Mouse (Mus musculus) hindbrain, embryonic 15.5 days (tissue): ENCODE data around the gene Tex48. TPM values are rescaled to one million over a fixed set of nuclear protein-coding genes. Genes with fewer than 3 reads are reported as not detected.

Source experiments
- ATAC-seq: fragments of 200-750 bp; cut with Nextera tagmentation; 2 replicates; pipeline ENCODE4 v1.8.0; 2017; ENCODE audit warnings: low read depth, moderate number of reproducible peaks, moderate TSS enrichment; ENCODE audit not compliant: low FRiP score
- H3K27ac ChIP-seq: fragments of 300-500 bp; sonication (generic); replicated peaks from 2 replicates; pipeline ENCODE4 v1.5.1; 2015; ENCODE audit warnings: mild to moderate bottlenecking, inconsistent platforms
- H3K27me3 ChIP-seq: fragments of 300-500 bp; sonication (generic); 2 replicates; pipeline ENCODE4 v1.6.1; 2015; ENCODE audit warnings: control low read depth, inconsistent platforms
- H3K36me3 ChIP-seq: fragments of 300-500 bp; sonication (generic); 2 replicates; pipeline ENCODE4 v1.6.1; 2015; ENCODE audit warnings: control low read depth, inconsistent platforms
- H3K4me1 ChIP-seq: fragments of 300-500 bp; sonication (generic); replicated peaks from 2 replicates; pipeline ENCODE4 v1.6.1; 2015; ENCODE audit warnings: control low read depth, inconsistent platforms
- H3K4me2 ChIP-seq: fragments of 300-500 bp; sonication (generic); 2 replicates; pipeline ENCODE4 v1.6.1; 2015; ENCODE audit warnings: moderate library complexity, mild to moderate bottlenecking, inconsistent platforms
- H3K4me3 ChIP-seq: fragments of 300-500 bp; sonication (generic); 2 replicates; pipeline ENCODE4 v1.5.1; 2015; ENCODE audit warnings: mild to moderate bottlenecking, inconsistent platforms
- H3K9ac ChIP-seq: fragments of 300-500 bp; sonication (generic); 2 replicates; pipeline ENCODE4 v1.6.1; 2015; ENCODE audit warnings: inconsistent platforms
- H3K9me3 ChIP-seq: fragments of 300-500 bp; sonication (generic); 2 replicates; pipeline ENCODE4 v1.6.1; 2016; ENCODE audit warnings: control low read depth, inconsistent platforms
- WGBS: fragments of 180-500 bp; shearing (Covaris S2); methylation state at CpG from one replicate; pipeline ENCODE4 v1.1.7; 2015; 5-methylcytosine and 5-hydroxymethylcytosine counted together
- polyA plus RNA-seq: library from polyadenylated mRNA; unstranded; fragments of >200 nt; fragmentation: Nextera tagmentation; extraction: Ambion mirVana; gene quantifications from 2 replicates; pipeline ENCODE4 v1.2.1, GENCODE M21; 2015

Tex48 gene
- polyA plus RNA-seq, 1 experiment from 2014 or later: not detected

GRCm38 (mm10) chr4:63633181-63633580, 11.0 kb upstream of the Tex48 start:
- Histone ChIP-seq H3K9ac (no peak overlapping the region), H3K4me3 (no peak overlapping the region), H3K27me3 (no peaks in the 10 kb centered on the region), H3K4me1 (no peaks in the 10 kb centered on the region), H3K36me3 (no peaks in the 10 kb centered on the region), H3K4me2 (no peak overlapping the region), H3K27ac (no peak overlapping the region), H3K9me3 (no peaks in the 10 kb centered on the region)
- 91% methylated on average over 2 of the region's 2 CpGs for WGBS
- ATAC-seq: no peak

GRCm38 (mm10) chr4:63627111-63627510, 4.9 kb upstream of the Tex48 start:
- WGBS: 91% methylated on average over 8 of the region's 8 CpGs
- Histone ChIP-seq H3K9me3 (no peaks in the 10 kb centered on the region), H3K4me1 (no peaks in the 10 kb centered on the region), H3K27me3 (no peaks in the 10 kb centered on the region), H3K9ac (no peak overlapping the region), H3K36me3 (no peaks in the 10 kb centered on the region), H3K4me3 (no peak overlapping the region), H3K4me2 (no peak overlapping the region), H3K27ac (no peak overlapping the region)
- no peak for ATAC-seq

GRCm38 (mm10) chr4:63625563-63626080, 3.4 kb upstream of the Tex48 start:
- 76% methylated on average over 3 of the region's 3 CpGs for WGBS
- no peaks in the 10 kb centered on the region for H3K36me3 ChIP-seq
- H3K4me2 ChIP-seq: no peak overlapping the region
- no peaks in the 10 kb centered on the region for H3K4me1 ChIP-seq
- ATAC-seq: no peak
- no peak overlapping the region for H3K4me3 ChIP-seq
- no peaks in the 10 kb centered on the region for H3K27me3 ChIP-seq
- H3K9ac ChIP-seq: no peak overlapping the region
- no peaks in the 10 kb centered on the region for H3K9me3 ChIP-seq
- H3K27ac ChIP-seq: no peak overlapping the region

- Histone ChIP-seq H3K27me3 (no peaks in the 10 kb centered on the region), H3K4me2 (no peak overlapping the region), H3K36me3 (no peaks in the 10 kb centered on the region), H3K9ac (no peak overlapping the region), H3K27ac (no peak overlapping the region), H3K4me3 (no peak overlapping the region), H3K4me1 (no peaks in the 10 kb centered on the region), H3K9me3 (no peaks in the 10 kb centered on the region)
- WGBS: 91% methylated on average over 2 of the region's 2 CpGs
- no peak for ATAC-seq
Observed at GRCm38 (mm10) chr4:63621861-63622260, 367 bp downstream of the Tex48 start.

- ATAC-seq: no peak
- no peak overlapping the region for H3K4me3 ChIP-seq
- H3K27ac ChIP-seq: no peak overlapping the region
- no peak overlapping the region for H3K9ac ChIP-seq
- no peaks in the 10 kb centered on the region for H3K36me3 ChIP-seq
- H3K4me2 ChIP-seq: no peak overlapping the region
- no peaks in the 10 kb centered on the region for H3K9me3 ChIP-seq
- H3K27me3 ChIP-seq: no peaks in the 10 kb centered on the region
- WGBS: 78% methylated on average over 7 of the region's 7 CpGs
- H3K4me1 ChIP-seq: no peaks in the 10 kb centered on the region
Observed at GRCm38 (mm10) chr4:63608391-63608790, 13.8 kb downstream of the Tex48 start.

- Histone ChIP-seq H3K4me1 (no peaks in the 10 kb centered on the region), H3K9ac (no peak overlapping the region), H3K4me2 (no peak overlapping the region), H3K9me3 (no peaks in the 10 kb centered on the region), H3K36me3 (no peaks in the 10 kb centered on the region), H3K27me3 (no peaks in the 10 kb centered on the region), H3K4me3 (no peak overlapping the region), H3K27ac (no peak overlapping the region)
- no peak for ATAC-seq
- WGBS: 91% methylated on average over 1 of the region's 1 CpGs
Observed at GRCm38 (mm10) chr4:63605968-63606367, 16.3 kb downstream of the Tex48 start.

GRCm38 (mm10) chr4:63605545-63605944, 16.7 kb downstream of the Tex48 start:
- Histone ChIP-seq H3K9ac (no peak overlapping the region), H3K36me3 (no peaks in the 10 kb centered on the region), H3K27me3 (no peaks in the 10 kb centered on the region), H3K4me2 (no peak overlapping the region), H3K4me1 (no peaks in the 10 kb centered on the region), H3K9me3 (no peaks in the 10 kb centered on the region), H3K4me3 (no peak overlapping the region), H3K27ac (no peak overlapping the region)
- ATAC-seq: no peak
- WGBS: 93% methylated on average over 3 of the region's 3 CpGs

GRCm38 (mm10) chr4:63604945-63605344, 17.3 kb downstream of the Tex48 start, which contains the start of gene Gm11213:
Gene Gm11213 (minus strand): TSS chr4:63605261.
- Histone ChIP-seq H3K36me3 (no peaks in the 10 kb centered on the region), H3K27me3 (no peaks in the 10 kb centered on the region), H3K9ac (no peak within 1 kb of the TSS), H3K4me2 (no peak within 1 kb of the TSS), H3K4me3 (no peak within 1 kb of the TSS), H3K27ac (no peak within 1 kb of the TSS), H3K9me3 (no peaks in the 10 kb centered on the region), H3K4me1 (no peaks in the 10 kb centered on the region)
- WGBS: 71% methylated on average over 3 of the region's 3 CpGs
- no peak for ATAC-seq

- Histone ChIP-seq H3K36me3 (no peaks in the 10 kb centered on the region), H3K4me2 (no peak overlapping the region), H3K27ac (no peak overlapping the region), H3K4me1 (no peaks in the 10 kb centered on the region), H3K27me3 (no peaks in the 10 kb centered on the region), H3K4me3 (no peak overlapping the region), H3K9me3 (no peaks in the 10 kb centered on the region), H3K9ac (no peak overlapping the region)
- ATAC-seq: no peak
Observed at GRCm38 (mm10) chr4:63601263-63601662, 21.0 kb downstream of the Tex48 start.

- Histone ChIP-seq H3K9me3 (no peaks in the 10 kb centered on the region), H3K27me3 (no peaks in the 10 kb centered on the region), H3K36me3 (no peaks in the 10 kb centered on the region), H3K9ac (no peak overlapping the region), H3K27ac (no peak overlapping the region), H3K4me2 (no peak overlapping the region), H3K4me3 (no peak overlapping the region), H3K4me1 (no peaks in the 10 kb centered on the region)
- no peak for ATAC-seq
- 86% methylated on average over 6 of the region's 6 CpGs for WGBS
Observed at GRCm38 (mm10) chr4:63600786-63601185, 21.4 kb downstream of the Tex48 start.

GRCm38 (mm10) chr4:63596010-63596409, 26.2 kb downstream of the Tex48 start:
- Histone ChIP-seq H3K27ac (no peak overlapping the region), H3K27me3 (no peaks in the 10 kb centered on the region), H3K4me3 (no peak overlapping the region), H3K36me3 (no peaks in the 10 kb centered on the region), H3K9me3 (no peaks in the 10 kb centered on the region), H3K4me1 (no peaks in the 10 kb centered on the region), H3K4me2 (no peak overlapping the region), H3K9ac (no peak overlapping the region)
- ATAC-seq: no peak
- WGBS: 94% methylated on average over 4 of the region's 4 CpGs

GRCm38 (mm10) chr4:63595259-63595658, 27.0 kb downstream of the Tex48 start:
- WGBS: 86% methylated on average over 10 of the region's 10 CpGs

GRCm38 (mm10) chr4:63594459-63595110, 27.6 kb downstream of the Tex48 start:
- Histone ChIP-seq H3K36me3 (no peaks in the 10 kb centered on the region), H3K9me3 (no peaks in the 10 kb centered on the region), H3K4me1 (no peaks in the 10 kb centered on the region), H3K9ac (no peak overlapping the region), H3K4me2 (no peak overlapping the region), H3K27me3 (no peaks in the 10 kb centered on the region), H3K27ac (no peak overlapping the region), H3K4me3 (no peak overlapping the region)
- 84% methylated on average over 5 of the region's 5 CpGs for WGBS
- no peak for ATAC-seq

More at GRCm38 (mm10) chr4:63595259-63595658, 27.0 kb downstream of the Tex48 start:
- H3K36me3 ChIP-seq: no peaks in the 10 kb centered on the region
- no peak overlapping the region for H3K4me3 ChIP-seq
- H3K9me3 ChIP-seq: no peaks in the 10 kb centered on the region
- H3K4me2 ChIP-seq: no peak overlapping the region
- no peak overlapping the region for H3K27ac ChIP-seq
- H3K9ac ChIP-seq: no peak overlapping the region
- ATAC-seq: no peak
- H3K4me1 ChIP-seq: no peaks in the 10 kb centered on the region
- no peaks in the 10 kb centered on the region for H3K27me3 ChIP-seq
